Mouse (Mus musculus): ENCODE results near the gene Rgs3.

Gene Rgs3

DNA sequence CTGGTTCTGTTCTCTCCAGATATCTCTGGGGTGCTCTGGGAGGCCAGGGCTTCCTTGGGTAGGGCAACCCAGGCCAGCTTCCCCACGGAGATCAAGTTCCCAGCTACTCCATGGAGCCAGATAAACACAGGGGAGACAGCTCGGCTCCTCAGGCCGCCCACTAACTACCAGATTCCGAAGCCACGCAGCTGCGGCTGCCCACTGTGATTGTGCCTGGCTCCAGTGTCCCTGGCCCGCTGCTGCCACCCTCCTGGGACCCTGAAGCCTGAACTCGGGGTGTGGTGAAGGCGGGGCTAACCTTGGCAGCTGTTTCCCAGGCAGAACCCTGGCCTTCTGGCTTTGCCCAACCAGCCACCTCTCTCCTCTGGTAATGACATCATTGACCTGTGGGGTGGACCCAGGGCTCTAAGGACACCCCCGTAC is 184.9 kb downstream of the Rgs3 start:
- no peak for DNase-seq (ENCODE audit: low read depth)

DNA sequence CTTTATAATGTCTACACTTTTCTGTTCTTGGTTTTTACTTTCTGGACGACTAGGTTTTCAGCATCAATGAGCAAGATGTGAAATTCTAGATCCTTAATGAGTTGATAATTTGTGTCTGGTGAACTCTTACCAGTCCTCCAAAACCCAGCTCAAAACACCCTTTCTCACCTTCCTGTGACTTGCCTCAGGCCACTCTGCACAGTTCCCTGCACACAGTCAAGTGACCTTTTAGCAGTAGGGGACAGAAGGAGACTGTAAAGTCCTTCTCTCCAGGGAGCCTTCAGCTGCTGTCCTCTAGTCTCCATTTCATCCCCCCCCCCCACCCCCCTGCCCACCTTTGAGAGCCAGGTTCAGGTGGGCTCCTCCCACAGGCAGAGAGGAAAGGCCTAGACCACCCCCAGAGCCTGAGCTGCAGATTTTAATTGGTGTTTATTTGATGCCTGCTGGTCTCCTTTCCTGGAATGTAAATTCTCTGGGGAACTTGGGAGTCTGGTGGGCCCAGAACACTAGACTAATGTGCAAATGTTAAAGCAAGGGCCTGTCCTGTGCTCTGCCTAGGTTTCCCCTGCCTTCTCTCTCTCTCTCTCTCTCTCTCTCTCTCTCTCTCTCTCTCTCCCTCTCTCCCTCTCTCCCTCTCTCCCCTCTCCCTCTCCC is 185.5 kb downstream of the Rgs3 start:
- no peak for DNase-seq (ENCODE audit: low read depth)

Data from naive thymus-derived CD4-positive, alpha-beta T cell, adult 2 months (primary cell).